Mouse (Mus musculus): ENCODE results near the gene Zcrb1. TPM values are rescaled to one million over a fixed set of nuclear protein-coding genes. Genes with fewer than 3 reads are reported as not detected.

The Zcrb1 gene
- total RNA-seq (2014; rRNA removed) (52.6 and 56.2 TPM in 2 replicates), polyA plus RNA-seq (2015; fragmentation: Nextera tagmentation; extraction: Ambion mirVana) (147 and 168 TPM in 2 replicates)

GRCm38 (mm10) chr15:93397826-93398698 lies at the start of gene Zcrb1, which contains the start of gene Pphln1:
Zcrb1 (minus strand) TSS chr15:93398334.
Pphln1 (plus strand) TSS chr15:93398350.
- ATAC-seq, result peak; percentile 98
- 3% methylated on average over 100 of the region's 100 CpGs for WGBS
- Histone ChIP-seq H3K36me3 (ENCODE audit: insufficient read depth) (peaks cover 16% of the 10 kb centered on the region), H3K4me2 (ENCODE audit: low read depth) (peak within 1 kb of the TSS; percentile 66), H3K9me3 (ENCODE audit: low read length) (no peaks in the 10 kb centered on the region), H3K4me1 (ENCODE audit: insufficient read depth) (peaks cover 13% of the 10 kb centered on the region), H3K4me3 (ENCODE audit: low read depth, low read length) (peak within 1 kb of the TSS; percentile 75), H3K27ac (ENCODE audit: low read depth, low read length) (peak within 1 kb of the TSS; percentile 85), H3K27me3 (ENCODE audit: insufficient read depth, low read length) (no peaks in the 10 kb centered on the region), H3K9ac (peak within 1 kb of the TSS; percentile 96)
- DNase-seq, result peak; percentile 92
- 0 out of 2 replicates have a peak, but pooled peaks have one; percentile 20 for TF ChIP-seq CTCF (IDR thresholded peaks at IDR 0.05; ENCODE audit: low read depth)

- H3K9ac ChIP-seq, result no peak overlapping the region
- no peaks in the 10 kb centered on the region for H3K4me1 ChIP-seq (ENCODE audit: insufficient read depth)
- H3K9me3 ChIP-seq (ENCODE audit: low read length), result no peaks in the 10 kb centered on the region
- WGBS, result 93% methylated on average over 6 of the region's 6 CpGs
- no peak overlapping the region for H3K27ac ChIP-seq (ENCODE audit: low read depth, low read length)
- TF ChIP-seq CTCF (IDR thresholded peaks at IDR 0.05; ENCODE audit: low read depth), result no peak
- DNase-seq (no peak), ATAC-seq (no peak)
- no peaks in the 10 kb centered on the region for H3K27me3 ChIP-seq (ENCODE audit: insufficient read depth, low read length)
- H3K4me2 ChIP-seq (ENCODE audit: low read depth), result no peak overlapping the region
- H3K4me3 ChIP-seq (ENCODE audit: low read depth, low read length), result no peak overlapping the region
- H3K36me3 ChIP-seq (ENCODE audit: insufficient read depth), result peaks cover 15% of the 10 kb centered on the region
Measured at GRCm38 (mm10) chr15:93443676-93444075, 45.5 kb upstream of the Zcrb1 start.

DNA sequence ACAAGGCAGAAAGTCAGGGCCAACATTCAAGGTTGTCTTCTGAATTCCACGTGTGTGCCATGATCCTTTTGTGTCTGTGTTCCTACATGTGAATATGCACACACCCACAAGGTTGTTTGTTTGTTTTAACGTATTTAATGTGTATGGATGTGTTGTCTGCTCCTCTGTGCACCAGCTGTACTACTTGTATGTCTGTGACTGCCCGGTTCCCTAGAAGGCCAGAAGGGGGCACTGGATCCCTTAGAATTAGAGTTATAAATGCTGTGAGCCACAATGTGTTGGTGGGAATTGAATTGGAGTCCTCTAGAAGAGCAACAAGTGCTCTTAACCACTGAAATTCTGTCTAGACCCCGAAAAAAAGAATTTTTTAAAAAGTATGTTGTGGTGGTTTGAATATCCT lies 44.1 kb upstream of the Zcrb1 start:
- Histone ChIP-seq H3K4me3 (ENCODE audit: low read depth, low read length) (no peak overlapping the region), H3K9me3 (ENCODE audit: low read length) (no peaks in the 10 kb centered on the region), H3K27ac (ENCODE audit: low read depth, low read length) (no peak overlapping the region), H3K9ac (no peak overlapping the region), H3K36me3 (ENCODE audit: insufficient read depth) (peaks cover 15% of the 10 kb centered on the region), H3K4me2 (ENCODE audit: low read depth) (no peak overlapping the region), H3K4me1 (ENCODE audit: insufficient read depth) (no peaks in the 10 kb centered on the region), H3K27me3 (ENCODE audit: insufficient read depth, low read length) (no peaks in the 10 kb centered on the region)
- 92% methylated on average over 4 of the region's 4 CpGs for WGBS
- DNase-seq (no peak), ATAC-seq (no peak)
- 0 out of 2 replicates have a peak, but pooled peaks have one; percentile 23 for TF ChIP-seq CTCF (IDR thresholded peaks at IDR 0.05; ENCODE audit: low read depth)

- Histone ChIP-seq H3K36me3 (ENCODE audit: insufficient read depth) (peaks cover 13% of the 10 kb centered on the region), H3K4me2 (ENCODE audit: low read depth) (no peak overlapping the region), H3K27me3 (ENCODE audit: insufficient read depth, low read length) (no peaks in the 10 kb centered on the region), H3K4me3 (ENCODE audit: low read depth, low read length) (no peak overlapping the region), H3K9me3 (ENCODE audit: low read length) (no peaks in the 10 kb centered on the region), H3K27ac (ENCODE audit: low read depth, low read length) (no peak overlapping the region), H3K4me1 (ENCODE audit: insufficient read depth) (no peaks in the 10 kb centered on the region), H3K9ac (no peak overlapping the region)
- WGBS, result 38% methylated on average over 5 of the region's 5 CpGs
- DNase-seq (peak; percentile 79), ATAC-seq (peak; percentile 66)
- peak; percentile 93 for TF ChIP-seq CTCF (IDR thresholded peaks at IDR 0.05; ENCODE audit: low read depth)
Measured at GRCm38 (mm10) chr15:93438663-93439062, 40.5 kb upstream of the Zcrb1 start.

- Histone ChIP-seq H3K36me3 (ENCODE audit: insufficient read depth) (0 out of 2 replicates have a peak, but pooled peaks cover 3% of the 10 kb centered on the region), H3K27ac (ENCODE audit: low read depth, low read length) (no peak overlapping the region), H3K9me3 (ENCODE audit: low read length) (no peaks in the 10 kb centered on the region), H3K4me1 (ENCODE audit: insufficient read depth) (no peaks in the 10 kb centered on the region), H3K4me2 (ENCODE audit: low read depth) (no peak overlapping the region), H3K27me3 (ENCODE audit: insufficient read depth, low read length) (no peaks in the 10 kb centered on the region), H3K4me3 (ENCODE audit: low read depth, low read length) (no peak overlapping the region), H3K9ac (no peak overlapping the region)
- 92% methylated on average over 12 of the region's 12 CpGs for WGBS
- DNase-seq (no peak), ATAC-seq (no peak)
- TF ChIP-seq CTCF (IDR thresholded peaks at IDR 0.05; ENCODE audit: low read depth), result no peak
Measured at GRCm38 (mm10) chr15:93435998-93436397, 37.9 kb upstream of the Zcrb1 start.

DNA sequence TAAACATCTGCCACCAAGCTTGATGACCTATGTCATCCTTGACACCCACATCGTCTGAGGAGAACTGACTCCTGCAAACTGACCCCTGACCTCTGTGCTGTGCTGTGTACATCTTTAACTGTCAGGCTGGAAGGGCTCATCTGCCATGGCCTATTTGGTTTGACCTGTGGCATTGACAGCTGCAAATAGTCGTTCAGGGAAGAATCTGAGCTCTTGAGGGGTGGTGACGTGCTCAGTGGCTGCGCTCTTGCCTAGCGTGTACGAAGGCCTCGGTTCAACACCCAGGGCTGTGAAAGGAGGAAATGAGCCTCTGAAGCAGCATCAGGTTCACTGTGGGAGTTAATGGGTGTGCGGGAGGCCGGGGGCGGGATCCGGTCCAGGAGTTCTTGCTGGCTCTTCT lies 35.7 kb upstream of the Zcrb1 start:
- ATAC-seq (no peak), DNase-seq (no peak)
- Histone ChIP-seq H3K27me3 (ENCODE audit: insufficient read depth, low read length) (no peaks in the 10 kb centered on the region), H3K4me1 (ENCODE audit: insufficient read depth) (no peaks in the 10 kb centered on the region), H3K27ac (ENCODE audit: low read depth, low read length) (no peak overlapping the region), H3K9ac (no peak overlapping the region), H3K9me3 (ENCODE audit: low read length) (no peaks in the 10 kb centered on the region), H3K36me3 (ENCODE audit: insufficient read depth) (0 out of 2 replicates have a peak, but pooled peaks cover 3% of the 10 kb centered on the region), H3K4me3 (ENCODE audit: low read depth, low read length) (no peak overlapping the region), H3K4me2 (ENCODE audit: low read depth) (no peak overlapping the region)
- TF ChIP-seq CTCF (IDR thresholded peaks at IDR 0.05; ENCODE audit: low read depth), result no peak
- WGBS, result 78% methylated on average over 11 of the region's 11 CpGs

DNA sequence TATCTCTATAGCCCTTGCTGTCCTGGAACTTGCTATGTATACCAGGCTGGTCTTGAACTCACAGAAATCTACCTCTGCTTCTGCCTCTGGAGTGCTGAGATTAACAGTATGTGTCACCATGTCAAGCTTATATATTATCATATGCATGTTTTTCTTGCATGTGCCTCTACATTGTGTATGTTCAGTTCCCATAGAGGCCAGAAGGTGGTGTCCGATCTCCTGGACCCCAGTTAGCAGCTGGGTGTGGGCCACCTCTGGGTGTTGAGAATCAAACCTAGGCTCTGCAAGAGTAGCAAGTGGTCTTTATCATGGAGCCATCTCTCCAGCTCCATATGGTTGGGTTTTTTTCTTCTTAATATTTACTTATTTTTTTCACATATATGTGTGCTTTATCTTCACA lies 24.4 kb upstream of the Zcrb1 start:
- H3K4me2 ChIP-seq (ENCODE audit: low read depth), result no peak overlapping the region
- WGBS, result 100% methylated on average over 1 of the region's 1 CpGs
- H3K36me3 ChIP-seq (ENCODE audit: insufficient read depth), result 0 out of 2 replicates have a peak, but pooled peaks cover 5% of the 10 kb centered on the region
- H3K9ac ChIP-seq, result no peak overlapping the region
- DNase-seq, result no peak
- ATAC-seq, result no peak
- H3K27ac ChIP-seq (ENCODE audit: low read depth, low read length), result no peak overlapping the region
- no peak for TF ChIP-seq CTCF (IDR thresholded peaks at IDR 0.05; ENCODE audit: low read depth)
- no peak overlapping the region for H3K4me3 ChIP-seq (ENCODE audit: low read depth, low read length)
- H3K4me1 ChIP-seq (ENCODE audit: insufficient read depth), result no peaks in the 10 kb centered on the region
- no peaks in the 10 kb centered on the region for H3K9me3 ChIP-seq (ENCODE audit: low read length)
- H3K27me3 ChIP-seq (ENCODE audit: insufficient read depth, low read length), result no peaks in the 10 kb centered on the region

Measured in forebrain, postnatal 0 days (tissue).